Comparison of ENCODE assay signal across 27 mouse cellular contexts in genomic region chr7:65111664-65112063, GRCm38 (mm10). TPM values are rescaled to one million over a fixed set of nuclear protein-coding genes. Genes with fewer than 3 reads are reported as not detected.
DNase-seq lines count a peak whose midpoint lies in the region; ATAC-seq and TF ChIP-seq lines count a peak whose summit lies in the region.
"Had no signal": no experiment of that assay in that cellular context is flagged by ENCODE, and none has a peak within 500 bp of the region (broad histone marks: within the 10 kb centered on the region; RNA-seq: fewer than 3 reads in every experiment).

No protein-coding gene starts in this region.

- no peaks in the 10 kb centered on the region for H3K36me3 ChIP-seq in forebrain, postnatal 0 days (ENCODE audit: insufficient read depth)
- H3K36me3 ChIP-seq in forebrain, embryonic 15.5 days, result no peaks in the 10 kb centered on the region
- H3K36me3 ChIP-seq: heart, embryonic 13.5 days; limb, embryonic 12.5 days; liver, embryonic 13.5 days; midbrain, embryonic 12.5 days; neural tube, embryonic 13.5 days had no signal

- no peaks in the 10 kb centered on the region for H3K4me1 ChIP-seq in forebrain, postnatal 0 days (ENCODE audit: insufficient read depth)
- H3K4me1 ChIP-seq in forebrain, embryonic 15.5 days, result no peaks in the 10 kb centered on the region
- H3K4me1 ChIP-seq: heart, embryonic 13.5 days; limb, embryonic 12.5 days; liver, embryonic 13.5 days; midbrain, embryonic 12.5 days; neural tube, embryonic 13.5 days had no signal

- no peak overlapping the region for H3K4me3 ChIP-seq in forebrain, postnatal 0 days (ENCODE audit: low read depth, low read length)
- H3K4me3 ChIP-seq in forebrain, embryonic 15.5 days, result no peak overlapping the region
- no peak overlapping the region for H3K4me3 ChIP-seq in layer of hippocampus, adult 2 months
- H3K4me3 ChIP-seq in left cerebral cortex, adult 2 months, result no peak overlapping the region
- H3K4me3 ChIP-seq: heart, embryonic 13.5 days; limb, embryonic 12.5 days; liver, embryonic 13.5 days; midbrain, embryonic 12.5 days; neural tube, embryonic 13.5 days had no signal

- TF ChIP-seq CTCF in forebrain, postnatal 0 days (IDR thresholded peaks at IDR 0.05; ENCODE audit: low read depth), result no peak
- TF ChIP-seq CTCF in layer of hippocampus, adult 2 months (conservative IDR thresholded peaks at IDR 0.05), result no peak
- TF ChIP-seq CTCF in left cerebral cortex, adult 2 months (IDR thresholded peaks at IDR 0.05), result no peak

- no peak overlapping the region for H3K4me2 ChIP-seq in forebrain, postnatal 0 days (ENCODE audit: low read depth)
- H3K4me2 ChIP-seq in forebrain, embryonic 15.5 days (replicated peaks), result no peak overlapping the region
- H3K4me2 ChIP-seq: heart, embryonic 13.5 days; hindbrain, embryonic 14.5 days; limb, embryonic 12.5 days; liver, embryonic 13.5 days; lung, embryonic 14.5 days; midbrain, embryonic 12.5 days; neural tube, embryonic 13.5 days had no signal

- H3K27me3 ChIP-seq in forebrain, postnatal 0 days (ENCODE audit: insufficient read depth, low read length), result no peaks in the 10 kb centered on the region
- no peaks in the 10 kb centered on the region for H3K27me3 ChIP-seq in forebrain, embryonic 15.5 days
- H3K27me3 ChIP-seq: limb, embryonic 12.5 days; liver, embryonic 13.5 days; midbrain, embryonic 12.5 days; neural tube, embryonic 13.5 days had no signal

- peak; percentile 12 for DNase-seq in forebrain, postnatal 0 days
- DNase-seq in layer of hippocampus, adult 2 months (ENCODE audit: low spot score in 2 of 2), result peak; percentile 67 to 90
- peak; percentile 50 to 61 for DNase-seq in left cerebral cortex, adult 2 months (ENCODE audit: extremely low spot score in 1 of 2, low spot score in 2 of 2)
- peak; percentile 28 for DNase-seq in right cerebral cortex, postnatal 14 days
- no peak for DNase-seq in thymus, postnatal 0 days (ENCODE audit: low spot score)
- DNase-seq in ovary, adult 18-20 months (ENCODE audit: low spot score), result no peak
- DNase-seq: adrenal gland, postnatal 14 days; cerebellum, adult 11 months; cerebellum, postnatal 25 days; embryo, embryonic 11 days; gastrocnemius, postnatal 14 days; heart, adult 18-20 months; heart, postnatal 36 days; kidney, adult 8-10 months; kidney, postnatal 4 days; liver, embryonic 13.5 days; lung, embryonic 14.5 days; lung, postnatal 4 days; thymus, postnatal 4 days had no signal

- intact Hi-C loops in left cerebral cortex, adult 2 months (cut with DNase I), result loop anchor here (1.0 to 5.0 kb wide), 3 partner anchors 12 to 41 kb away; no protein-coding TSS in a partner anchor

- H3K9me3 ChIP-seq in forebrain, postnatal 0 days (ENCODE audit: low read length), result no peaks in the 10 kb centered on the region
- no peaks in the 10 kb centered on the region for H3K9me3 ChIP-seq in forebrain, embryonic 15.5 days
- H3K9me3 ChIP-seq: heart, embryonic 13.5 days; limb, embryonic 12.5 days; liver, embryonic 13.5 days; midbrain, embryonic 12.5 days; neural tube, embryonic 13.5 days had no signal

- WGBS in forebrain, postnatal 0 days, result 86% methylated on average over 9 of the region's 9 CpGs
- WGBS in forebrain, embryonic 15.5 days, result 86% methylated on average over 9 of the region's 9 CpGs

- no peak overlapping the region for H3K9ac ChIP-seq in forebrain, postnatal 0 days
- no peak overlapping the region for H3K9ac ChIP-seq in forebrain, embryonic 15.5 days (replicated peaks)
- H3K9ac ChIP-seq: heart, embryonic 13.5 days; hindbrain, embryonic 14.5 days; limb, embryonic 12.5 days; liver, embryonic 13.5 days; lung, embryonic 14.5 days; midbrain, embryonic 12.5 days; neural tube, embryonic 13.5 days had no signal

- no peak overlapping the region for H3K27ac ChIP-seq in forebrain, postnatal 0 days (ENCODE audit: low read depth, low read length)
- H3K27ac ChIP-seq in forebrain, embryonic 15.5 days (replicated peaks), result no peak overlapping the region
- 0 out of 2 replicates have a peak overlapping the region, but pooled peaks have one; percentile 36 for H3K27ac ChIP-seq in layer of hippocampus, adult 2 months
- peak overlapping the region; percentile 30; the same call in 1 of the 2 replicates for H3K27ac ChIP-seq in left cerebral cortex, adult 2 months
- H3K27ac ChIP-seq: heart, embryonic 13.5 days; hindbrain, embryonic 14.5 days; limb, embryonic 12.5 days; liver, embryonic 13.5 days; midbrain, embryonic 12.5 days; neural tube, embryonic 13.5 days had no signal

- ATAC-seq in forebrain, postnatal 0 days, result peak; percentile 25; the same call in 1 of the 2 replicates
- no peak for ATAC-seq in forebrain, embryonic 15.5 days (replicated peaks)
- no peak for ATAC-seq in megakaryocyte, adult 5-6 weeks (ENCODE audit: poor library complexity, severe bottlenecking)
- ATAC-seq: activated CD4-positive, CD25-positive, alpha-beta regulatory T cell, adult 4 months had no signal

RNA-seq across cellular contexts. Expression of gene Fam189a1, which starts 44.7 kb away (rescaled TPM):
- total RNA-seq in forebrain, postnatal 0 days (2014; rRNA removed), result 13.0 and 20.8 TPM in 2 replicates
- polyA plus RNA-seq in forebrain, postnatal 0 days (2015; fragmentation: Nextera tagmentation; extraction: Ambion mirVana), result 7.9 and 15.2 TPM in 2 replicates
- polyA plus RNA-seq in forebrain, embryonic 15.5 days (2015; fragmentation: Nextera tagmentation; extraction: Ambion mirVana), result 5.0 and 6.4 TPM in 2 replicates
- total RNA-seq in layer of hippocampus, adult 2 months (2021), result 10 to 100 TPM; 63.6 to 66.3 TPM
- total RNA-seq in left cerebral cortex, adult 2 months (2021), result 10 to 100 TPM; 60.6 to 62.7 TPM
- total RNA-seq in megakaryocyte, adult 5-6 weeks (2015), result not detected in 2 replicates
- 0.07 TPM in 1 of 2 replicates, not detected in the other for total RNA-seq in megakaryocyte, adult 5-6 weeks (2017)
- 0.12 and 0.19 TPM in 2 replicates for polyA plus RNA-seq in thymus, postnatal 0 days (2015; fragmentation: Nextera tagmentation; extraction: Ambion mirVana)
- total RNA-seq: heart, adult 18-20 months; heart, postnatal 36 days had no signal
- polyA plus RNA-seq: activated CD4-positive, CD25-positive, alpha-beta regulatory T cell, adult 4 months; liver, embryonic 13.5 days had no signal

Comparison
In these comparisons a context has a peak if more than half of its experiments do, and no peak if none do; other contexts are left out.
1. DNase-seq: peak in forebrain, postnatal 0 days (single experiment), layer of hippocampus, adult 2 months (2 of 2), left cerebral cortex, adult 2 months (2 of 2) and right cerebral cortex, postnatal 14 days (single experiment); none in thymus, postnatal 0 days (single experiment) and ovary, adult 18-20 months (single experiment).
2. H3K27ac ChIP-seq: peak in layer of hippocampus, adult 2 months (single experiment) and left cerebral cortex, adult 2 months (single experiment); none in forebrain, postnatal 0 days (single experiment) and forebrain, embryonic 15.5 days (single experiment).
3. RNA of gene Fam189a1, which starts 44.7 kb away (total RNA-seq): 63.6 to 66.3 TPM in layer of hippocampus, adult 2 months, 60.6 to 62.7 TPM in left cerebral cortex, adult 2 months and 13.0 to 20.8 TPM in forebrain, postnatal 0 days; 0.07 TPM in megakaryocyte, adult 5-6 weeks; every median in the first group is over 10 times any median in the second.